Mouse (Mus musculus) c-Kit-positive CD71-negative TER-119-negative erythroid progenitor cells, embryonic 14.5 days (primary cell): ENCODE results near the gene Capg.
"Not testable (repeated sequence)": the region's sequence is repeated elsewhere in the genome, so short reads cannot be mapped to it uniquely, and the experiment has no call there.

Source experiments
- DNase-seq: peaks from one replicate; pipeline ENCODE4 v3.0.0-alpha.2; 2013; ENCODE audit warnings: low read depth

Gene Capg

DNA sequence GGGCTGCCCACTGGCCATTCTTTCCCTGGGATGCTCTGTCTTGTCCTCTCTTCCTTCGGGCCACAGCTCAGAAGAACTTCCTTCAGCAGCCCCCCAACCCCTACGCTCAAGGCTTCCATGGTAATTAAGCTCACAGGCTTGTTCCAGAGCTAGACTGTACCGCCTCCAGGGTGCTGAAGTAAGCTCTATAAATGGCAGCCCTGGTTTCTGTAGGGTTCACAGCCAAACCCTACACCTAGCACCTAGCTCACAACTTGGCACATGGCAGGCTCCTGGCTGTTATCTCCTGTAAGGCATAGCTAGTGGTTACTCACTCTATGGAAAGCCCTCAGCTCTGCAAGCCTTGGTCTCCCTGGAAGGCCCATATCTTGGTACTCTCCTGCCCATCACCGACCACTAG lies 11.6 kb upstream of the Capg start:
- DNase-seq: no peak

DNA sequence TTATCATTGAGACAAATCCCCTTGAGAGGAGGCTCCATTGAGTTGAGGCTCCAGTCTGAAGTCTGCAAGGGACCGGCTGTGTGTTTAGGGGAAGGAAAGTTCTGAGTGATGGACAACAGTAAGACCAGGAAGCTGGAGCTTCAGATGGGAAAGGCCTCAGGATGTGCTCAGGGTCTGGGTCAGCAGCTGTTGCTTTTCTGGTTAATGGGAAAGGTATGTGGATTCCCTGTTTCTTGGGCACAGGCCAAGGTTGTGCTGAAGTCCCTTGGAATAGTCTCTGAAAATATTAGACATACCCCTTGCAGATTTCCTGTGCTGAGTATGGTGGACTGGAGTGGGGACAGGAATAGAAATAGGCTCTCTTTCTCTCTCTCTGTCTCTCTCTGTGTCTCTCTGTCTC lies 10.6 kb upstream of the Capg start:
- not testable (repeated sequence) for DNase-seq

DNA sequence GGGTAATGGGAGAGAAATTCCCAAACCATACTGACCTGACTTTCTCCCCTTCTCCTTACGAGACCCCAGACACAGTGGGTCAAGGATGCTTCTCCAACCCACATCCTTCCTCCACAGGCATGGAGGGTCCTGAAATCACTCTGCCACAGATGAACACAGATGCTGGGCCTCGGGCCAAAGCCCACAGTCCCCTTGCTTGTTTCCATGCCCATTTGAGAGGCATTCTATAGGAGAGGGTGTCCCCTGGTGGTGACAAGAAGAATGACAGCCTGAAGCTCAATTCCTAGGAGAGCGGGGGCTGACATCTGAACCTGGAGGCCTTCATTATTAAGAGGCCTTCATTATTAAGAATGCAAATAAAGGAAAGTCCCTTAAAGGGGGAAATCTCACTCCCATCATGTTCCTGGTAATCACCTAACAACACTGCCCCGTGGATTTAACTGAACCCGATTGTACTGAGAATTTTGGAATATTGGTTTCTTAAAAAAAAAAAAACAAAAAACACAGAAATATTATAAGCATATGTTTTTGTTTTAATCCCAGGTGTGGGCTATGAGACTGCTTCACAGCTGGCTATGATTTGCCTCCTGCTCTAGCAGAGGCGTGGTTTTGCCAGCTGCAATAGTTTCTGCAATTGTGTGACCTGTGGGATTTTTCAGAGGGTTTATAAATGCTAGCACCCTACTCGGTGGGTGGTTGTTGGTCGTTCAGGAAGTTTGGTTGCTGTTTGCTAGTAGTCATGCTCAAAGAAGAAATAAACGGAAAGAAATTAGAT lies 10.0 kb upstream of the Capg start:
- DNase-seq: peak; percentile 53

DNA sequence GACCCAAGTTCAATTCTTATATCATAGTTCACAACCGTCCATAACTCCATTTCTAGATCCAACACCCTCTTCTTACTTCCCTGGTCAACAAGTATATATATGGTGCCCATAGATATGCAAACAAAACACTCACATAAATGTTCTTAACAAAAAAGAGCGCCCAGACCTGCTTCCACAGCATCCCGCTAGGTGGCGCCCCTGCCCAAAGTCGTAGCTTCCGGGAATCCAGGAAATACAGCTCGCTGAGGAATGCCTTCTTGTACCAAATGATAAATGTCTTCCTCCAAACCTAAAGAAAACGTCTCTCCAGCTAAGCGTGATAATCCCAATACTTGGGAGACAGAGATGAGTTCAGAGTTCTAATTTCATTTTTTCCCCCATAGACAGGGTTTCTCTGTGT lies 9.0 kb upstream of the Capg start:
- peak; percentile 76 for DNase-seq

DNA sequence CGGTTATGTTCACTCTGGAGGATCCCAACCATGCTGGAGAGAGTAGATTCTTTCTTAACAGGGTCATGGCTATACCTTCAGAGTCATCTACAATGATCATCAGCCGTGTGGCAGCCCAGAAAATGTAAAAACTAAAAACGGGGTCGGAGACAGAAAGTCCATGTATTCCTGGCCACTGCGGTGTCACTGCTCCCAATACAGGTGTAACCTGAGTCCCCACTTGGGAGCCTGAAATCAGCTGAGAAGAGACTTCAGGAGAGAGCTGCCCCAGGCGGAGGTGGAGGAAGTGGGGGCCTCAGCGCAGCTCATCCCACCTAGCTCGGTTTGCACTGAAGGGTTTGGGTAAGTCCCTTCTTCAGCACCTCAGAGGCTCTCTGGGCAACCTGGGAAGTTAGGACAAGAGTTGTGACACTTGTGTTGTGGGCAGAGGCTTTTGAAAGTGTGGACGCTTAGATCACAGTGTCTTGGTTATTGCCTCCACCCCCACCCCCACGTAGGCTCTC lies 6.1 kb upstream of the Capg start:
- DNase-seq: no peak

DNA sequence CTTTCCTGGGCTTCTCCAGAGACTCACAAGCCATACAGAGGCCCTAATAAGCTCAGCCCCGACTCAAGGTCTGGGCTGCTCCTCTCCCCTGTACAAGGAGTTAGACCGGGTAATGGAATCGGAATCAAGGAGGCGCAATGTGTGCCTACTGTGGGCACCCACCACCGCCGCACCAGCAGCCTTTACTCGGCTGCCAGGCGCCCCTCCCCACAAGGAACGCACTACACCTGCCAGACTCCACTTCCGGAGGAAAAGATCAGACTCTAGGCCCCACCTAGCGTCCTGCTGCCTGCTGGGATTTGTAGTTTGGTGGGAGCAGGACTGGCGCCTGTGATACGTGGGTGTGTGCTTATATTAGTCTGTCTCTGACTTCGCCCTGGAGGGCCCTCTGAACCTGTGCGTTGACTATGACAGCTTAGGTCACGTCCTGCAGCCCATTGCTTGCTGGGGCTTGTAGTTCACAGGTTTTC lies 5.6 kb upstream of the Capg start:
- peak; percentile 73 for DNase-seq

DNA sequence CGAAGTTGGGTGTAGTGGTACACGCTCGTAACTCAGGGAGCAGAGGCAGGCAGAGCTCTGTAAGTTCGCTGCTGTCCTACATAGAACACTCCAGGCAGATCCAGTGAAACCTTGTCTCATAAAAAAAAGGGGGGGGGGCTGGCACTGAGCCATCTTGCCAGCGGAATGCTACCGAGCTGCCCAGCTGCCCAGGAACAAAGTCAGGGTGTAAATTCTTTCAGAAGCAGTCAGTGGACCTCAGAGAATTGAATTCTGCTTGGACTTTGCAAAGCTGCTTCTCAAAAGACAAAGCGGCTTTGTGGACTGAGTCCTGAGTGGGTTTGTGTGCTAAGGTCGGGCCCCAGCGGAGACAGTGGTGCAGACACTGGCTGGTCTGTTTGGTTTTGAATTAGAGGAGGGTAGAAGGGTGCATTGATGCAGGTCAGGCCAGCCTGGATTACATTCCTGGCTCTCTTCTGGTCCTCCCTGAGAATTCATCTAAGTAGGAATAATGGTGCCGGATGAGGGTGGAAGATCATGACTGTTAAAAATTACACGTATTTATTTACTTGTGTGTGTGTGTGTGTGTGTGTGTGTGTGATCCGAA lies 833 bp upstream of the Capg start:
- DNase-seq: no peak

DNA sequence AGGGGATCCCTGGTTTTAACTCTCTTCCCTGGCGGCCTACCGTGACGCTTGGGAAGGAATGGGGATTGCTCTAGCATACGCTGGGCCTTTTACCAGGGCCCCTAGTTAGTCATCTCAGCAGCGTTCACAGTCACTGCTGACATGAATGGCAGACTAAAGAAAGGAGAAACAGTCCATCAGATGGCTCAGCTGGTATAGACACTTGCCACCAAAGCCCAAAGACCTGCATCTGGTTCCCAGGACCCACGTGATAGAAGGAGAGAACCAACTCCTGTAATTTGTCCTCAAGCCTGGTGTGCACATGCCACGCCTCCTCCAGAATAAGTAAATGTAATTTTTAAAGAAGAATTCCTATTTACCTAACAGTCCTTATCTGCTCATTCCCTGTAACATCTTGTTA lies 1.2 kb downstream of the Capg start:
- DNase-seq: no peak

DNA sequence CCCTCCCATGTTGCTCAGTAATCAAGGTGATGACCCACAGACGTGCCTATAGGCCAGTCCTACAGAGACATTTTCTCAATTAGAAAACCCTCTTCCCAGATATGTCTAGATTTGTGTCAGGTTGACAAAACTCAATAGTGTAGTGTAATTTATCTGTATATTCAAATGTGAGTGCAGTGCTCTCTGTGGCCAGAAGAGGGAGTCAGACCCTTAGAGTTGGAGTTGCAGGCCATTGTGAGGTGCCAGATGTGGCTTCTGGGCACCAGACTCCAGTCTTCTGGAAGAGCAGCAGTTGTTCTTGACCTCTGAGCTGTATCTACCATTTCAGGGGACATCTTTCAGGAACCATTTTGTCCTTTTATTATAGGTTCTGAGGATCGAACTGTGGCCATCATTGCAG lies 2.9 kb downstream of the Capg start:
- no peak for DNase-seq

DNA sequence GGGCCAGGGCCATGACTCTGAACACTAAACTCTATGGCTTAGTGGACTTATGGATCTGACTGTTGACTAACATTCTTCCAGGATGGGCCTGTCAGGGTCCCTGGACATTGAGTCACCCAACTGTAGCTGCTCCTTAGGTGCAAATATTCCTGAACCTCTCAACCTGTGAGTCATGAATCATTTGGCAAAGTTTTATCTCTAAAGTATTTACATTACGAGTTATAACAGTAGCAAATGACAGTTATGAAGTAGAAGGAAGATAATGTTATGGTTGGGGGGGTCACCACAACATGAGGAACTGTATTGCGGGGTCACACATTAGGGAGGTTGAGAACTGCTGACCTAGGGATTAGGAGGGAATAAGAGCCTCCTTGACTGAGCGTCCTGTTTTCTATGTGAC lies 3.7 kb downstream of the Capg start:
- DNase-seq: no peak

DNA sequence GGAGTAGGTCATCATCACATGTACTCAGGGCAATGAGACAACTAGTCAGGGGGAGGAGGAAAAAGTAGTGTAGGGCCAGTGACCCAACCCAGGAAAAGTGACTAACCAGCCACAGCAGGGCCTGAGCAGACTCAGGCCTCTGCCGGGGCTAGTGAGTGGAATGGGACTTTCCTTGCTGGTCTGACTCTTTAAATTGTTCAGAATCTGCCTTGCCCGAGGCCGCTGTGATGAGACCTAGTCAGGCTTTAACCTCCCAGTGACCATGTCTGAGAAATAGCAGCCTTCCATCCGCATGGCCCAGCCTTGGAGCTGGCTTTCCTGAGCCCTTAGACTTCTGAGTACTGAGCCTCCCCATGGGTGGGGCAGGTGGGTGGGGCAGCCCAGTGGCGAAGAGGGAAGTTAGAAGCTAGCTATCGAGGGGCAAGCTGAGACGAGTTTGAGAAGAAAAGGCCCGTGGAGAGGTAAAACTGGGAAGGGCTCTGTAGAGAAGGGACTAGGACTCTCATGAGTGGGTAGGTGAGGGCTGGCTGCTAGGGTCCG lies 4.9 kb downstream of the Capg start:
- peak; percentile 50 for DNase-seq

DNA sequence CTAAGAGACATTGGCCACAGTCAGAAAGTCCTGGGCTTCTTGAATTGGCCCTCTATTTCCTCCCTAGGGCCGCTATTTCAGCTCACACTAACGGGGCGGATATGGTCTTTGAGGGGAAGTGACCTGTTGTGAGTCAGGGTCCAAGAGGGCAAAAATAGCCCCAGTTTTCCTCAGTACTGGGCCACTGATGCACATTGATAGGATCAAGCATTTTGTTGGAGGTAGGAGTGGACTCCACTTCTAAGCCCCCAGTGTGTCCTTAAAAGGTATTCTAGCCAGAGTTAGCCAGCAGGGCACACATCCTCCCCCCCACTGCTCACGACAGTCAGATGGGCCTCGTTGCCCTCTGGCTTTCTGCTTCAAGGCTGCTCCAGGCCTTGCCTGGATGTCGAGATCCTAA lies 5.8 kb downstream of the Capg start:
- DNase-seq: no peak

DNA sequence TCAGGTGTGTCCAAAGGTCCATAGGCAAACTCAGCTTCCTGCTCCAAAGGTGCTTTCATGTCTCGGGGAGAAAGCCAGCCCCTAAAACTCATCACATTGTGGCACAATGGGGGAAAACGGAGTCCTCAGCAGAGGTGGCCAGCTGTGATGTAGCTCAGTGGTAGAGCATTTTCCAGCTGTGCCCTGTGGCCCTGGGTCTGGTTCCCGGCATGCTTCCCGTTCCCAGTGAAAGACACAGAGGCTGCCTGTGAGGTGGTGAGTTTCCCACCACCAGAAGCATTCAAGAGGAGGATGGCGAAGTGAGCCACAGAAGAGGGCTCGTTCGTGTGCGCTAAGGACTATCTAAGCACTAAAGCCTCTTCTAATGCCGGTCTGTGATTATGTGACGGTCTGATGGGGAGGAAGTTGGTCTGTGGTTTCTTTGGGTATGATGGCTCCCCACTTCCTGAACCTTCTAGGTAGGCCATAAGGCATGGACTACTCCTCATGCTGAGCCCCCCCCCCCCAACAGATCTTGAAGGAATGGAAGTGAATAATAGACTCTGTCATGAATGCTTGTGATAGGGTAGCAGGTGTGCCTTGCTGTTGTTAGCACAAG lies 6.4 kb downstream of the Capg start:
- no peak for DNase-seq

DNA sequence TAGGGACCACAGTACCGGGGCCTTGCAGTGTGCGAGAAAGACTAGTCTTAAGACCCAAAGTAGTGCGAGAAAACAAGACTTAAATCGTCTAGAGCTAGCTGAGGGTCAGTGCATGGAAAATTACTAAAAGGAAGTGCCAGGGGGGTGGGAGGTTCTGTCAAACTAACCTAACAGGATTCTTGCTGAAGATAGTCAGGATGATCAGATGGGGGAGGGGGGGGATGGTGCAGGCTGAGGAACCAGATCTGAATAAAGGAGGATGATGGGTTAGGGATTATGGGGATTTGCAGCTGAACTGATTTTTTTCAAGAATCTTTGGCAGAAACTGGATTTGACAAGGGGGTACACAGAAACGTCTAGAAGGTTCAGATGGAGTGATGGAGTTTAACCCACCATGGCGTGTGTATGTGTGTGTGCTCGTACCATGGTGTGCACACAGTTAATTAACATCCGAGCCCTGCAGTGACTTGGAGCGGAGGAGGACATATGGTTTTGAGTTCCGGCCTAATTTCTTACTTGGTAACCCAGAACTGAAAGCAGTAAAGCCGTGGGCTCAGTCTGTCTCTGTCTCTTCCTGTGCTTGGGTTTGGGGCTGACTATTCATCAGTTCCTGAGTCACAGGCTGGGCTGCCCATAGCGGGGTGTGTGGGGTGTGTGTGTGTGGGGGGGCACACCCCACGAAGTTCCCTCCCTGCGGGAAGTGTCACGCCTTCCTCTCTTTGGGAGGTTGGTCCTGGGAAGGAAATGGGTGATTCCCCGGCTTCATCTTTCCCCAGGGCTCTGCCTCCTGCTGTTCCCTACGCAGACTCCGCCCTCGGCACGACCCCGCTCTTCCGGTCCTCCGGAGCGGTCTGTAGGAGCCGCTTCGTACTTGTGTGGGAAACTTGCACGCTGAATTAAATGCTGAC lies 8.2 kb downstream of the Capg start:
- peak; percentile 47 for DNase-seq

DNA sequence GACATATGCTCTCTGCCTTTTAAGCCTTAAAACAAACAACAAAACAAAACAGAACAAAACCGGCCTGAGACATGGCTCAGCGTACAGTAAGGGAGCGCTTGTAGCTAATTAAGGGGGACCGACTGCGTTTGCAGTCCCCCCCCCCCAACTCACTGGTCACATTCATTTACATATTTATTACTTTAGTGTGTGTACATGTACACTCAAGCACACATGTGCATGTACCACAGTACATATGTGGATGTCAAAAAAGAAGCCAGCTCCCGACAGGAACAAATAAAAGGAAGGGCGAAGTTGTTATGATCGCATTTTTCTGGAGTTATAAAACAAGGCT lies 8.9 kb downstream of the Capg start:
- DNase-seq: no peak

DNA sequence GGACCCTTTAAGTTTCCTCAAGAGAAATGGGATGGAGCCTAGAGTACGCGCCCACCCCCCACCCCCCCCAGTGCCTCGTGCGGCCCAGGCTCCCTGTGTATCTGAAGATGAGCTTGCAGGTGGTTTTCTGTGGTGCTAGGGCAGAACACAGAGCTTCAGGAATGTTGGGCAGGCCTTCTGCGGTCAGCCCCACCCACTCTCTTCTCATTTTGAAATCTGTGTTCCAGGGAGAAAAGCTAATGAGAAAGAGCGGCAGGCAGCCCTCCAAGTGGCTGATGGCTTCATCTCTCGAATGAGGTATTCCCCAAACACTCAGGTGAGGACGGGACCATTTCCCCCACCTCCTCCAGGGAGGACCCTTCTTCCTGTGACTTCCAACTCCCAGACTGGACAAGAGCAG lies 16.6 kb downstream of the Capg start:
- no peak for DNase-seq

DNA sequence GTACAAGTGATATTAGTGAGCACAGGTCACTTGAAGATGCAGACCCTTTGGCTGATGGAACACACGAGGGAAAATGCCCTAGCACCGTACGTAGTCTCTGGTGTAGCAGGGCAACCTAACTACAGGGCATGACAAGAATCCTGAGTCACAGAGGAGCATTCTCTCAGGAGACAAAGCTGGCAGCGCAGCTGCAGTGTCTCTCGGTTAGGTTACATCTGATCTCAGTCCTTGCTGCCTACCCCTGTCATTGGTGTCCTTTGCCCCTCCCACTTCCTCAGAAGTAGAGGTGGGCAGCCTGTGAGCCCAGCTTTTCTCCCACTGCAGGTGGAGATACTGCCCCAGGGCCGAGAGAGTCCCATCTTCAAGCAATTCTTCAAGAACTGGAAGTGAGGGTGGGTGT lies 18.3 kb downstream of the Capg start:
- no peak for DNase-seq

DNA sequence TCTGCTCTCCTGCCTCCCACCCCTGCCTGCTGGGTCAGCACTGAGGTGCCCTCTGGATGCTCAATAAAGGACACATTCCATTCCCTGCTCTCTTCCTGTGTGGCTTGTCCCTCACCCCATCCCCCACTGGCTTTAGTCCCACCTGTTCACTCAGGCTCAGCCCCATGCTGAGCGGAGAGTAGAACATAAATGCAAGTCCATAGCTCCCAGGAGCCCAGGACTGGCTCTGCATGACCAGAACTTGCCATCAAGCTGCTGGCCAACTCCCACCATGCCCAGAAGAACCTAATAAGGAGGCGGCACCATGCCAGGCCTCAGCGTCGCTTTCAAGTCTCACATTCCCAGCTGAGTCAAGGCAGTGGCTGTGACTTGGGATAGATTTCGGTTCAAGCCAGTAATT lies 18.7 kb downstream of the Capg start:
- DNase-seq: no peak

DNA sequence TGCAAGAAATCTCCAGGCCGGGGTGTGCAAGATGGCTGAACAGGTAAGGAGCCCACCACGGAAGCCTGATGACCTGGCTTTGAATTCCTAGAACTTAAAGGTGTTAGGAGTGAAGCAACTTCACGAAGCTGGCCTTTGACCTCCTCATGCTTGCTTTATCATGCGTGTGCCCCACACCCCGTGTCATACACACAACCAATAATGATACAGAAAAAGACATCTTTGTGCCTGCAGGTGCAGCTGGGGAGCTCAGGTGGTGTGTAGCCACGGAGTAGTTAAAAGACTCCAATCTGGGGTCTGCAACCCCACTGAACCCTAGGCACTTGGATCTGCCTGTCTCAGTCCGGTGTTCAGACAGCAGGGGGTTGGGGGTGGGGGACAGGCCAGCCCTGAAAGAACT lies 21.3 kb downstream of the Capg start:
- no peak for DNase-seq

DNA sequence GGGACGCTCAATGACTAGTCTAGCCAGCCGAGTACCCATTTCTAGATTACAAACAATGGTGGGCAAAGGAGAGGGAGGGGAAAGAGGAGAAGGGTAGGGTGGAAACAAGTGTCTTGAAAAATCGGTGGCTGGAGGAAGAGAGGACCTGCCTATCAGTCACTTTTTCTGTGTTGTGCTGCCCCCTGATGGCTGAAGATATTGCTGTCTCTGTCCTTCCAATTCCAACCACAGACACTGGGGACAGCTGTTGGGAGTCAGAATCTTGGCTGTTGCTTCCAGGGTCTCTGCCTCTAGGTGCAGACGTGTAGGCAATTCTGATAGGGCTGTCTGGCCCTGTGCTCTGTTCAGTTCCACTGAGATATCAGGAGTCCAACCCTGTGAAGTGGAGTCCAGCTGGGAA lies 21.9 kb downstream of the Capg start:
- DNase-seq: peak; percentile 86

DNA sequence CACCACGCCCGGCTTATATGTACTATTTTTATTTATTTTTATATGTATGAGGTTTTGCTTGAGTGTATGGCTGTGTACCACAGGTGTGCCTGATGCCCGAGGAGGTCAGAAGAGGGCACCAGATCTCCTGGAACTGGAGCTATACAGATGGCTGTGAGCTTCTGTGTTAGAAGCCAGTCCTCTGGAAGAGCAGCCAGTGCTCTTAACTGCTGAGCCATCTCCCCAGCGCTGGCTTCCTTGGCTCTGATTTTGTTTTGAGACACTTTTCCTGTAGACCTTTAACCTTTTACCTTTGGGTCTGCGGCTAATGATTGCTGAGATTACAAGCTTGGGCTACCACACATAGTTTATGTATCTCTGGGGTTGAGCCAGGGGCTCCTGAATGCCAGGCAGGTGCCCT lies 23.3 kb downstream of the Capg start:
- DNase-seq: no peak

DNA sequence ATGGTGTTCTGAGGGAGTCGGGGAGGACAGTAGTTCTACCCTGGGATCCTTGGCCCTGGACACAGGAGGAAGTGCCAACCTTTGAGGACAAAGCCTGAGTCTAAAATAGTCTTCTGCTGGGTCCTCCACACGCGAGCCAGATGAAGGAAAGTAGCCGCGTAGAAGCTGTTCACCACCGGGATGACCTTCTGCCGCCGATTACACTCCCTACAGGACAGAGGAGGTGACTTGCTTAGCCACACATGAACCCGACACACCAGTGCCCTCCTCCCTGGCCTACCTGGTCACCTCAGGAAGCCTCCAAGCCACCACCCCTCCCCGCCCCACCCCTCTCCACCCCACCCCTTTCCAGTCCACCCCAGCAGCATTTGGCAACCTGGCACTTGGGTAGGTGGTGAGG lies 24.5 kb downstream of the Capg start:
- DNase-seq: no peak
